Mouse (Mus musculus) kidney, adult 2 months (tissue): Measurements from ENCODE around the gene Ltbp1. TPM values are rescaled to one million over a fixed set of nuclear protein-coding genes. Genes with fewer than 3 reads are reported as not detected.

Experiments
- DNase-seq: peaks from one replicate; pipeline ENCODE4 v3.0.0; 2021
- H3K27ac ChIP-seq: fragments of 200-500 bp; 2 replicates; pipeline ENCODE4 v1.5.1; 2012; ENCODE audit warnings: low read depth, low read length, control low read depth, inconsistent platforms; ENCODE audit not compliant: insufficient read depth
- H3K27me3 ChIP-seq: fragments of 200-500 bp; replicated peaks from 2 replicates; pipeline ENCODE4 v1.6.1; 2012; ENCODE audit warnings: mild to moderate bottlenecking, moderate library complexity, low read length, inconsistent platforms; ENCODE audit not compliant: control insufficient read depth, insufficient read depth
- H3K36me3 ChIP-seq: fragments of 200-500 bp; 2 replicates; pipeline ENCODE4 v1.6.1; 2012; ENCODE audit warnings: mild to moderate bottlenecking, moderate library complexity, low read length, inconsistent platforms; ENCODE audit not compliant: control insufficient read depth, insufficient read depth
- H3K4me1 ChIP-seq: fragments of 200-500 bp; 2 replicates; pipeline ENCODE4 v1.6.1; 2011; ENCODE audit warnings: low read length; ENCODE audit not compliant: control insufficient read depth, insufficient read depth
- H3K4me3 ChIP-seq: fragments of 200-500 bp; 2 replicates; pipeline ENCODE4 v1.5.1; 2011; ENCODE audit warnings: mild to moderate bottlenecking, low read depth, low read length, control low read depth; ENCODE audit not compliant: insufficient read depth
- CTCF ChIP-seq: fragments of 200-500 bp; conservative IDR thresholded peaks from 2 replicates; pipeline ENCODE4 v1.5.1; 2011; ENCODE audit warnings: low read depth, mild to moderate bottlenecking, control low read depth, low read length, moderate library complexity, mixed read lengths; ENCODE audit not compliant: insufficient read depth, insufficient read length
- POLR2A ChIP-seq: fragments of 200-500 bp; IDR thresholded peaks from one replicate; pipeline ENCODE4 v1.6.1; 2011; ENCODE audit warnings: low read depth, low read length, control low read depth
- WGBS: fragments of 180-500 bp; shearing (Covaris S2); methylation state at CpG from one replicate; pipeline ENCODE4 v1.1.7; 2018; 5-methylcytosine and 5-hydroxymethylcytosine counted together
- polyA plus RNA-seq: library from polyadenylated mRNA; depleted of rRNA; stranded (reverse); fragments of >200 nt; gene quantifications from 2 replicates; pipeline ENCODE4 v1.2.3, GENCODE M21; 2012

The Ltbp1 gene
- polyA plus RNA-seq, 1 experiment = 10.2 TPM

DNA sequence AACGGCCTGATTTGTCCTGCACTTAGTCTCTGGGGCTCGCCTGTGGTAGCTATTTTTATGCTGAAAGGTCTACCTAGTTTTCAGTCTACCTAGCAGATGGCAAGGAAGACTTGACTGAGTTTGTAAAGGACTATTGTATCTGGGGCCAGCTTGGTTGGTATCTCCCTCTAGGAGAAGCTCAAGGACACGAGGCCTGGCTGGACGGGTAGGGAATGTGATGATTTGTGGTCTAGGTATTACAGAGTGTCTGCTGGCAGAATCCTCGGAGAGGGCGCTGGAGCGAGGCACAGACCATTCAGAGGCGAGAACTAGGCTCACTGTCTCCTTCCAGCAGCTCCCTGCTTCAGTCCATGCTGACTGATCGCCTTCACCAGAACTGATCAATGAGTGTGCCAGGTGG is 146.4 kb downstream of the Ltbp1 start:
- H3K27ac ChIP-seq = no peak overlapping the region; the same call in 1 of the 2 replicates
- no peaks in the 10 kb centered on the region for H3K4me1 ChIP-seq
- no peak for DNase-seq
- H3K36me3 ChIP-seq = no peaks in the 10 kb centered on the region
- H3K27me3 ChIP-seq = no peaks in the 10 kb centered on the region; the same call in 1 of the 2 replicates
- no peak for TF ChIP-seq CTCF
- TF ChIP-seq POLR2A = no peak
- no peak overlapping the region for H3K4me3 ChIP-seq
- WGBS = 70% methylated on average over 9 of the region's 9 CpGs

DNA sequence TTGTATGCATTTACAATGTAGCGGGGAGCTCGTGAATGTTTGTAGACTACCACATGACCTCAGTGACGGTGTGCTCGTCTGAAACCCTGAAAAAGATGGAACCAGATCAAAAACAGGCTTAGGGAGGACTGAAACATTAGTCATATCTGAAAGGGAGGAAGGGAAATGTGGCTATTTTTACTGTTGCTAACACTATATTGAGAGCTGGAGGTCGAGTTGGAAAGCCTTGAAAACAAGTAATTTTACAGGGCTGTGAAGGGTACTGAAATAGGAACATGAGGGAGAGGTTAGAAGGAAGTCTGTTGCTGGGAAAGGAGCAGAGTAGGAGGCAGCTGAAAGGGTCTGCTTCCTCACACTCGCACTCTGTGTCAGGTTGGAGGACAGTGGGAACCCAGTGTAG is 147.7 kb downstream of the Ltbp1 start:
- no peaks in the 10 kb centered on the region for H3K36me3 ChIP-seq
- DNase-seq = no peak
- no peak for TF ChIP-seq CTCF
- TF ChIP-seq POLR2A = no peak
- no peak overlapping the region for H3K27ac ChIP-seq
- 67% methylated on average over 6 of the region's 6 CpGs for WGBS
- no peaks in the 10 kb centered on the region; the same call in 1 of the 2 replicates for H3K27me3 ChIP-seq
- no peaks in the 10 kb centered on the region for H3K4me1 ChIP-seq
- no peak overlapping the region for H3K4me3 ChIP-seq

DNA sequence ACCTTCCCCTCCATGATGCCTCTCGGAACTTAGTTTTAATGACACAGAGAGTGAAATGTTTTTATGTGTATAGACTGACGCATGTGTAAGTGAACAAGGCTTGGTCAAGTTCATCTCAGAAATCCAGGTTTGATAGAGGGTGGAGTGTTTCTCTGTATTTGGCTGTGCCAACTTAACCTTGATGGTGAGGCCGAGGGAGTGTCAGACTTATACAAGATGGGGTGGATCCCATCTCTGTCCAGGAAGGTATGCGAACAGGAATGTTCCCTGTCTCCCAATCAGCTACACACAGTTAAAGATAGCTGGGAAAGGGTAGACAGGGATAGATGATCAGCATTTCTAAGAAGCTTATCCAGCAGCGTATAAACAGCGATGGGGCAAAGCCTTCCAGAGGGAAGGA is 153.0 kb downstream of the Ltbp1 start:
- no peaks in the 10 kb centered on the region for H3K27me3 ChIP-seq
- DNase-seq = no peak
- WGBS = 91% methylated on average over 6 of the region's 6 CpGs
- no peak overlapping the region for H3K4me3 ChIP-seq
- no peak overlapping the region for H3K27ac ChIP-seq
- H3K4me1 ChIP-seq = no peaks in the 10 kb centered on the region
- no peaks in the 10 kb centered on the region for H3K36me3 ChIP-seq
- TF ChIP-seq POLR2A = no peak
- TF ChIP-seq CTCF = no peak

- WGBS = 91% methylated on average over 8 of the region's 8 CpGs
- H3K27me3 ChIP-seq = no peaks in the 10 kb centered on the region
- H3K4me3 ChIP-seq = no peak overlapping the region
- no peak overlapping the region for H3K27ac ChIP-seq
- no peak for TF ChIP-seq CTCF
- TF ChIP-seq POLR2A = no peak
- H3K4me1 ChIP-seq = no peaks in the 10 kb centered on the region
- no peaks in the 10 kb centered on the region for H3K36me3 ChIP-seq
- DNase-seq = no peak
Measured at GRCm38 (mm10) chr17:75159066-75159787, 153.9 kb downstream of the Ltbp1 start.

DNA sequence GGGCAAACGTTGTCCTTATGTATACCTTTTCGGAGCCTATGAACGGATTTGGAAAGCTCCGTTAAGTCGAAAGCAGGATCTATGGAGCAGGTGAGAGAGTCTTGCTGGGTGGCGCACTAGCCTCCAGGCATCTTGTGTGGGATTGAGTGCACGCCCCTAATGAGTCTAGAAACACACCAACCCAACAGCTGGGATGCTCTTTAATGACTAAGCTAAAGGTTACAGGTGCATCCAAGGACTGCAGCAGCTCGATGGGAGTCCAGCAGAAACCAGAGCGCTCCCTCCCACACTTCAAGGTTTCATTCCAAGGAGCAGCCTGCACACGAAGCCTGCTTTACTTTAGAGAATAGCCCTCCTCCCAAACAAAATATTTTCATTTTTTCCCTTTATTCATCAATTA is 155.7 kb downstream of the Ltbp1 start:
- TF ChIP-seq POLR2A = no peak
- no peak for TF ChIP-seq CTCF
- no peak for DNase-seq
- Histone ChIP-seq H3K36me3 (no peaks in the 10 kb centered on the region), H3K4me1 (no peaks in the 10 kb centered on the region), H3K4me3 (no peak overlapping the region), H3K27ac (no peak overlapping the region), H3K27me3 (no peaks in the 10 kb centered on the region)
- WGBS = 64% methylated on average over 10 of the region's 10 CpGs

- Histone ChIP-seq H3K27ac (no peak overlapping the region), H3K36me3 (no peaks in the 10 kb centered on the region), H3K27me3 (no peaks in the 10 kb centered on the region), H3K4me3 (no peak overlapping the region), H3K4me1 (no peaks in the 10 kb centered on the region)
- 58% methylated on average over 4 of the region's 4 CpGs for WGBS
- DNase-seq = no peak
- TF ChIP-seq CTCF = no peak
Measured at GRCm38 (mm10) chr17:75161931-75162330, 156.6 kb downstream of the Ltbp1 start.

- no peak overlapping the region for H3K27ac ChIP-seq
- H3K4me1 ChIP-seq = no peaks in the 10 kb centered on the region
- H3K36me3 ChIP-seq = no peaks in the 10 kb centered on the region
- DNase-seq = no peak
- 81% methylated on average over 5 of the region's 5 CpGs for WGBS
- no peak for TF ChIP-seq POLR2A
- TF ChIP-seq CTCF = no peak
- H3K4me3 ChIP-seq = no peak overlapping the region
- H3K27me3 ChIP-seq = no peaks in the 10 kb centered on the region
Measured at GRCm38 (mm10) chr17:75164566-75164965, 159.2 kb downstream of the Ltbp1 start.

- H3K4me3 ChIP-seq = no peak overlapping the region
- WGBS = 71% methylated on average over 3 of the region's 3 CpGs
- peaks cover 4% of the 10 kb centered on the region; the same call in 1 of the 2 replicates for H3K4me1 ChIP-seq
- no peak for DNase-seq
- no peak for TF ChIP-seq CTCF
- TF ChIP-seq POLR2A = no peak
- no peaks in the 10 kb centered on the region for H3K27me3 ChIP-seq
- no peaks in the 10 kb centered on the region for H3K36me3 ChIP-seq
- no peak overlapping the region for H3K27ac ChIP-seq
Measured at GRCm38 (mm10) chr17:75168572-75169200, 163.3 kb downstream of the Ltbp1 start.
